Mouse (Mus musculus) spleen, postnatal 36 days (tissue): ENCODE measurements around the gene Cald1.

Experiments used
- DNase-seq, 2 experiments: peaks; one replicate each; pipeline ENCODE4 v3.0.0; 2022; ENCODE audit warnings: low spot score in 2 of 2, mixed read lengths in 1 of 2

Gene Cald1

GRCm38 (mm10) chr6:34613122-34613521 lies 14.8 kb downstream of the Cald1 start:
- DNase-seq = no peak

DNA sequence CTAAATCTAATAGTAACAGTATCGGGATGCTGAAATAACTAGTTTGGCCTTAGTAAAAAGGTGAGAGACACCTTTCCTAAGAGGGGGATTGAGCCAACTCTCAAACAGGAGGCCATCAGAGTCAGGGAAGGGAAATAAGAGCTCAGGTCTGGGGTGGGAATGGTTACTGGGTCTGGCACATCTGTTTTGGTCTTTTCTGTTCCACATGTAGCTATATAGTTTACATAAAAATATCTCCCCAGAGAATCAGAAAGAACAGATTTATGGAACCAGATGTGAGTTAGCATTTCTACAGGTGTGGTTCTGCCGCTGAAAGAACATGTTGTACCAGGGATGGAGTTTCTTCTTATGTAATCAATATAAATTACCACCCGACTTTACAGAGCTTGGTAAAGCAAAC lies 17.1 kb downstream of the Cald1 start:
- DNase-seq = no peak

DNA sequence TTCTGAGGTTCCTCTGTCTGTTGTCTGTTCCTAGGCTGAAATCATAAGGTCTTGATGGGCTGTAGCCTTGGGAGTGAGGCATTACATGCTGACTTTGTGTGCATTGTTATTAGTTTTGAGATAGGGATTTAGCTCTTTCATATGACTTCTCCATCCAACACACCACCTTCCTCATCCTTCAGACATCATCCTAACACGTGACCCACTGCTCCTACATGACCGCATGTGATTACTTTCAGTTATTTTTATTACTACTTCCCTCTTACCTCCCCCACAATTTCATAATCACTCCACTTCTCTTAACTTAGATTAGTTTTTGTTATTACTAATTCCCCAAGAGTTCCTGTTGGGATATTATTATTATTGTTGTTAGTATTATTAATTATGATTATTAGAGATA lies 21.2 kb downstream of the Cald1 start:
- no peak for DNase-seq

- no peak for DNase-seq
Observed at GRCm38 (mm10) chr6:34620242-34620641, 21.9 kb downstream of the Cald1 start.

DNA sequence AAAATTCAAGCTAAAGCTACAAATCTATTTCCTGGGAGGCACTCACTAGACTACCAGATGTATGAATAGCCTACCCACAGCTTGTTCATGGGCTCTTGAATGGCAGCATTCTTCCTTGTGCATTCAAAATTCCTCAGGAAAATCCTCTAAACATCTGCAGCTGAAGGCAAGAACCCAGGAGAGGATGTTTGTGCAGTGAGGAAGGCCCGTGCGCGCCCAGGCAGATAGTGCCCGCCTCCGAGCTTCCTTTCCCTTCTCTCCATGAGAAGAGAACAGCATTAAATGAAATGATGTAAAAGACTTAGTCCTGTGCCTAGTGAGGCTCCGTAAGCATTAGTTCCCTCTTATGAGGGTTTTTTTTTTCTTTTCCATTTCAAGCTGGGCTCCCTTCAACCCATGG lies 24.6 kb downstream of the Cald1 start:
- no peak for DNase-seq

- DNase-seq = no peak
Observed at GRCm38 (mm10) chr6:34623290-34623689, 25.0 kb downstream of the Cald1 start.

DNA sequence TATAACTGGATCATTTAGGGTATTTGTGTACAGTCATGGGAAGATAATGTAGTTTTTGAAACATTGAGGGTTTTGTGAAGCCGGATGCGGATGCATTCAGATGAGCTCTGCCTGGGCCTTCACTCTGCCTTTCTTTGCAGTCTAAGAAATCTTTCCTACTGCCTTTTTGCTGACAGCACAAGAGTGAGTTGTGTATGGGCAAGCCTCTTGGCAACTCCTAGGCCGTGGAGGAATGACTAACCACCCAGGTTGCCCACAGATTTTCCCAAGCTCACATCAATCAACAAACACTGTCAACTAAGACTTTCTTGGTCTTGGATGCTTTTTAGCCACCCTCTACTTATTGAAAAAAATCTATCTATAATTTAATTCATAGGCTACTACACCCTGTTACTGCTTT lies 26.2 kb downstream of the Cald1 start:
- DNase-seq = no peak

DNA sequence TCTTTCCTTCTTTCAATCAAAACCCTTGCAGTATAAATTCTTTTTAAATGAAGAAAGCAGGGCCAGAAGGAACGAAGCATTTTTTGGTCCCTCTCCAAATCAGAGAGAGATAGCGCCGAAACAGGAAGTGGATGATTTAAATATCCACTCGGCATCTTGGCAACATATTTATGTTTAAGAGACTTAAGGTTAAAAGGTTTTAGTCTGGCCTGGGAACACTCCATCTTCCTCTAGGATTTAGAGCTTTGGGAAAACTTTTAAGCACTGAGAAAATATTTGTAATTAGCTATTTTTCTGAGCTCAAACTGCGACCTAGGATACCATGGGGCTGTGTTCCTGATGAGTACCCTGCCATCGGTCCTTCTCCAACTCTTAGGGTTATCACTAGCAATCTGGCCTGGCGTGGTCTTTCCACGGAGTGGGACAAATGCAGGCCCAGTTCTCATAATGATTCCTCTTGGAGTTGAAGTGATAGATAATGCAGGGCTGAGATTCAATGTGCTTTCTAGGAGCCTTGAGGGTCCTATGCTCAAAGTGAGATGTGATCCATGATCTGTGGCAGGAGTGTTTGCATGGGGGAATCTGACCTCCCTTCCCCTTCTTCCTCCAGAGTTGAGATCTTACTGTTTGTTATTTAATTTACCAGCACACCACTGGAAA lies 28.4 kb downstream of the Cald1 start:
- DNase-seq = no peak

GRCm38 (mm10) chr6:34628131-34628530 lies 29.8 kb downstream of the Cald1 start:
- no peak for DNase-seq

DNA sequence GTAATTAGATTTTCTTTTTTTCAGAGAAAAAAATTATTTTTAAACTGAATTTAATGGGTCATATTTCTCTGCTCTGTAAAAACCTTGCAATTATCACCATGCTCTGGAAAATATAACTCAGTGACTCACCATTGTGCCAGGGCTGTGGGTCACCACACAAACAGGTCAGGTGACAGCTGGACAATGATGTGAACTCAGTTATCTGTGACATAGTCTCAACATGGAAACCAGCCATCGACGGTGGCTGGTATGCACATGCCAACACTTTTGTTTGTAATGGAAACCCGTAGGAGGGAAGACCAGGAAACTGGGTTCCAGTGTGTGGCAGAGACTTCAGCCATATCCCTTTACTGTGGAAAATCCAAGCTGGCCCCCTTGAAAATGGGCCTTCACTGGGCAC lies 35.5 kb downstream of the Cald1 start:
- no peak for DNase-seq

- no peak for DNase-seq
Observed at GRCm38 (mm10) chr6:34637588-34638438, 39.5 kb downstream of the Cald1 start.

DNA sequence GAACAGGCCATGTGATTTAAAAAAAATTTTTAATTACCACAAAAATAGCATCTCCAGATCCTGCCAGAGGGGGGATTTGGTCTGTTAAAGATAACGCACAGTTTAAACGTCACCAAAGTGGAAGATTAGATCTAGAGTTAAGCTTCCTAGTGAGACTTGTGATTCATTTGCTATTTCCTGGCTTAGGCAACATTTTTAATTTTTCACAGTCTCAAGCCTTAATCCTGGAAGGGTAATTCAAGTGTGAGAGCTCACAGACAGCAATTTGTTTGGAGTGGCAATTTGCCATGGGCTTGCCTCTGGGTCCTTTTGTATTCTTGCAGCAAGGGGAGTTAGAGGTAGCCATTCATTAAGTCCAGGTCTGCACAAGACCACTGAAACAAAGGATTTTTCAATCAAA lies 40.4 kb downstream of the Cald1 start:
- DNase-seq = no peak

- no peak for DNase-seq
Observed at GRCm38 (mm10) chr6:34640226-34640625, 41.9 kb downstream of the Cald1 start.

- DNase-seq = no peak
Observed at GRCm38 (mm10) chr6:34641081-34641480, 42.8 kb downstream of the Cald1 start.

GRCm38 (mm10) chr6:34642075-34642547 lies 43.8 kb downstream of the Cald1 start:
- DNase-seq = no peak

- DNase-seq = no peak
Observed at GRCm38 (mm10) chr6:34648017-34648787, 49.9 kb downstream of the Cald1 start.

GRCm38 (mm10) chr6:34651298-34651697 lies 53.0 kb downstream of the Cald1 start:
- DNase-seq = no peak

DNA sequence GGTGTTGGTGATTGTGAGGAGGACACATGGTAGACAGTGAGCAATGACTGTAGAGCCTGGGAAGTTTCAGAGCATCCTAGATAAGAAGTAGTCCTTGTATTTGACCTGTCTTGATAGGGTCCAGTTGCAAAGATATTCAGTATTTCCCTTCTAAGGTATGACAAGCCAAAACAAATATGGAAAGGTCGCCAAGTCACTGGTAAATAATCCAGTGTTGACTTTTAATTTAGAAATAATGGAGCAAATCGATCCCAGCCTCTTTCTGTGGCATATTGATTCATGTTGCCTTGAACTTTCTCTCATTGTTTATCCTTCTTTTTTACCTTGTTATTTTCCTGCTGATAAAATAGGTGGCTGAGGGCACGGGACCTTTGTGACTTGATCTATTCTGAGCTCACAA lies 57.4 kb downstream of the Cald1 start:
- no peak for DNase-seq

GRCm38 (mm10) chr6:34658791-34659190 lies 60.5 kb downstream of the Cald1 start:
- DNase-seq = no peak

DNA sequence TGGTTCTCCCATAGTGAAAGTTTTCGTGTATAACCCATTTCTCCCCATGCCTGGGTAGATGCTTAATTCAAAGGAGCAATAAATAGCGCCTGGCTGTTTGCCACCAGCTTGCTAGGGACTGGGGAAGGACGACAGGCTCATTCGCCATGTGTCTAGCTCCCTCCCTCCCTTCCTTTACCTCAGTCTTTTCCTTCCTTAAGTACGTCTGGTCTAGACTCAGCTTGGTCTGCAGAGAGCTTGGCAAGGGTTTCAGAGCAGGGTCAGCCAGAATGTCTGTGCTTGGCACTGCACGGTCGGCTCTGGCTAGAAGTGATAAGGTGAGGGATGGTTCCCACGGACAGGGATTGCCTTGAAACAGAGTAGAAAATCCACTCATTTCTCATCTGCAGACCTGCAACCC lies 62.4 kb downstream of the Cald1 start:
- DNase-seq = no peak

DNA sequence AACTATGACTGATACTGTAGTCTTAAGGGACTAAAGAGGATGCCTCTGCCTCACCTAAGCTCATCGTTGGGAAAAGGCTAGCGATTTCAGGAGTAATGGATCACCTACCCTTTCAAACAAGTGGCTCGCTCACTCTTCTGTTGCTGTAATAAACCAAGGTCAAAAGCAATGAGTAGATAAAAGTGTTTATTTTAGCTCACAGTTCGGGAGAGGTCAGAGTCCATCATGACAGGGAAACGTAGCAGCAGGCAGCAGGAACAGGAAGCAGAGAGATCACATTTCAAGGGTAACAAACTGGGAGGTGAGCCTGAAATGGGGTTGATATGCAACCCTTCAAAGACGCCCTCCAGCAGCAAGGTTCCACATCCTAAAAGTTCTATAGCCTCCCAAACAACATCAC lies 64.3 kb downstream of the Cald1 start:
- DNase-seq = no peak

- DNase-seq = no peak
Observed at GRCm38 (mm10) chr6:34664291-34664690, 66.0 kb downstream of the Cald1 start.
